8 mouse cellular contexts compared by ENCODE assay signal in genomic region chr2:108795145-108795544, GRCm38 (mm10).
"Had no signal": no experiment of that assay in that cellular context is flagged by ENCODE, and none has a peak within 500 bp of the region (broad histone marks: within the 10 kb centered on the region; RNA-seq: fewer than 3 reads in every experiment).

No protein-coding gene starts in this region.

- DNase-seq: kidney, postnatal 10 days; kidney, postnatal 4 days; lung, embryonic 14.5 days; lung, postnatal 10 days; lung, postnatal 4 days; right cerebral cortex, postnatal 14 days; thymus, postnatal 4 days had no signal

- ATAC-seq: midbrain, embryonic 16.5 days had no signal
